Mouse (Mus musculus) CH12.LX (cell line): Measurements from ENCODE around the gene Nccrp1. TPM values are rescaled to one million over a fixed set of nuclear protein-coding genes. Genes with fewer than 3 reads are reported as not detected.

Experiments
- DNase-seq: peaks from one replicate; pipeline ENCODE4 v3.0.0-alpha.2; 2013; ENCODE audit errors: extremely low read depth
- H3K27ac ChIP-seq: 2 replicates; pipeline ENCODE4 v1.5.1; 2012; ENCODE audit warnings: low read depth, mild to moderate bottlenecking, control low read depth, moderate library complexity; ENCODE audit not compliant: insufficient read depth
- H3K27me3 ChIP-seq: replicated peaks from 2 replicates; pipeline ENCODE3; 2012; ENCODE audit warnings: inconsistent platforms
- H3K36me3 ChIP-seq, 2 experiments: replicated peaks in 1 of 2; 2 replicates each; pipeline versions ENCODE3 to v1.6.1; 2012; ENCODE audit warnings: inconsistent platforms in 1 of 2, low read length in 1 of 2, mild to moderate bottlenecking in 1 of 2, mixed read lengths in 1 of 2, moderate library complexity in 1 of 2; ENCODE audit not compliant: control insufficient read depth in 1 of 2, insufficient read depth in 1 of 2
- H3K4me1 ChIP-seq, 2 experiments: 2 replicates each; pipeline ENCODE4 v1.6.1; 2012; ENCODE audit warnings: inconsistent platforms in 1 of 2, moderate library complexity in 1 of 2; ENCODE audit not compliant: insufficient read depth in 2 of 2, control insufficient read depth in 1 of 2
- H3K4me2 ChIP-seq: 2 replicates; pipeline ENCODE4 v1.6.1; 2012; ENCODE audit warnings: low read depth, mild to moderate bottlenecking, control low read depth; ENCODE audit not compliant: poor library complexity, insufficient read depth, severe bottlenecking
- H3K4me3 ChIP-seq, 3 experiments: fragments of 150-350 bp in 1 of 3; sonication (generic) in 1 of 3; replicated peaks in 1 of 3; 2 replicates each; pipeline versions ENCODE3 to v1.5.1; 2011 to 2012; ENCODE audit warnings: low read depth in 2 of 3, low read length in 2 of 3, mild to moderate bottlenecking in 2 of 3, moderate library complexity in 2 of 3, control low read depth in 1 of 3, improper control_type of control experiment in 1 of 3, inconsistent platforms in 1 of 3, mixed read lengths in 1 of 3; ENCODE audit not compliant: poor library complexity in 1 of 3
- H3K79me2 ChIP-seq: replicated peaks from 2 replicates; pipeline ENCODE4 v1.6.1; 2012; ENCODE audit warnings: mild to moderate bottlenecking, moderate library complexity; ENCODE audit not compliant: control insufficient read depth, poor library complexity, insufficient read depth, severe bottlenecking; ENCODE audit errors: extremely low read depth
- H3K9ac ChIP-seq: 2 replicates; pipeline ENCODE4 v1.6.1; 2012; ENCODE audit warnings: low read depth, mild to moderate bottlenecking, control low read depth, moderate library complexity; ENCODE audit not compliant: insufficient read depth
- H3K9me3 ChIP-seq: replicated peaks from 2 replicates; pipeline ENCODE3; 2012; ENCODE audit warnings: low read length, inconsistent platforms, mixed read lengths
- BHLHE40 ChIP-seq: IDR thresholded peaks from 2 replicates; pipeline ENCODE4 v1.6.1; 2011; ENCODE audit warnings: mild to moderate bottlenecking, low read depth, low read length, improper control_type of control experiment
- E2F4 ChIP-seq: IDR thresholded peaks from 2 replicates; pipeline ENCODE4 v1.6.1; 2011; ENCODE audit warnings: low read depth, low read length, improper control_type of control experiment; ENCODE audit not compliant: insufficient replicate concordance
- ELF1 ChIP-seq: IDR thresholded peaks from 2 replicates; pipeline ENCODE4 v1.6.1; 2014; ENCODE audit warnings: low read depth, mild to moderate bottlenecking, inconsistent platforms, low read length, improper control_type of control experiment
- GABPA ChIP-seq: IDR thresholded peaks from 2 replicates; pipeline ENCODE4 v1.6.1; 2012; ENCODE audit warnings: low read depth, low read length, improper control_type of control experiment, inconsistent platforms; ENCODE audit not compliant: insufficient replicate concordance
- JUN ChIP-seq: IDR thresholded peaks from 2 replicates; pipeline ENCODE4 v1.6.1; 2011; ENCODE audit warnings: low read depth, mild to moderate bottlenecking, low read length, improper control_type of control experiment, moderate library complexity; ENCODE audit not compliant: insufficient read depth
- KAT2A ChIP-seq: IDR thresholded peaks from 2 replicates; pipeline ENCODE4 v1.6.1; 2012; ENCODE audit warnings: low read length, improper control_type of control experiment, inconsistent platforms; ENCODE audit not compliant: insufficient replicate concordance
- MEF2A ChIP-seq: IDR thresholded peaks from 2 replicates; pipeline ENCODE4 v1.6.1; 2014; ENCODE audit warnings: low read depth, mild to moderate bottlenecking, inconsistent platforms, low read length, improper control_type of control experiment, borderline replicate concordance
- NELFE ChIP-seq: IDR thresholded peaks from 2 replicates; pipeline ENCODE4 v1.6.1; 2011; ENCODE audit warnings: low read depth, low read length, improper control_type of control experiment
- PAX5 ChIP-seq: IDR thresholded peaks from 2 replicates; pipeline ENCODE4 v1.6.1; 2012; ENCODE audit warnings: low read length, inconsistent platforms, mixed read lengths
- POLR2AphosphoS2 ChIP-seq: IDR thresholded peaks from 2 replicates; pipeline ENCODE4 v1.6.1; 2011; ENCODE audit warnings: low read depth, low read length, improper control_type of control experiment
- RAD21 ChIP-seq: IDR thresholded peaks from 2 replicates; pipeline ENCODE4 v1.6.1; 2011; ENCODE audit warnings: low read depth, mild to moderate bottlenecking, low read length, improper control_type of control experiment, moderate library complexity
- SIN3A ChIP-seq: IDR thresholded peaks from 2 replicates; pipeline ENCODE4 v1.6.1; 2012; ENCODE audit warnings: low read length, improper control_type of control experiment, inconsistent platforms
- SMC3 ChIP-seq: IDR thresholded peaks from 2 replicates; pipeline ENCODE4 v1.6.1; 2011; ENCODE audit warnings: low read depth, low read length, improper control_type of control experiment
- TBP ChIP-seq: conservative IDR thresholded peaks from 2 replicates; pipeline ENCODE4 v1.6.1; 2011; ENCODE audit warnings: low read depth, low read length, improper control_type of control experiment
- TCF12 ChIP-seq: IDR thresholded peaks from 2 replicates; pipeline ENCODE4 v1.6.1; 2014; ENCODE audit warnings: low read depth, mild to moderate bottlenecking, inconsistent platforms, low read length, improper control_type of control experiment
- UBTF ChIP-seq: IDR thresholded peaks from 2 replicates; pipeline ENCODE4 v1.6.1; 2012; ENCODE audit warnings: low read depth, mild to moderate bottlenecking, inconsistent platforms, low read length, improper control_type of control experiment, moderate library complexity
- USF1 ChIP-seq: IDR thresholded peaks from 2 replicates; pipeline ENCODE4 v1.6.1; 2014; ENCODE audit warnings: low read depth, mild to moderate bottlenecking, inconsistent platforms, low read length, improper control_type of control experiment
- USF2 ChIP-seq: conservative IDR thresholded peaks from 2 replicates; pipeline ENCODE4 v1.6.1; 2011; ENCODE audit warnings: low read depth, low read length, improper control_type of control experiment
- ZKSCAN1 ChIP-seq: IDR thresholded peaks from 2 replicates; pipeline ENCODE4 v1.6.1; 2012; ENCODE audit warnings: low read depth, inconsistent platforms, low read length, improper control_type of control experiment, borderline replicate concordance
- ZMIZ1 ChIP-seq: IDR thresholded peaks from 2 replicates; pipeline ENCODE4 v1.6.1; 2012; ENCODE audit warnings: low read depth, mild to moderate bottlenecking, inconsistent platforms, low read length, improper control_type of control experiment
- dilution Hi-C: fragments of 300-500 bp; cut with MboI; formaldehyde crosslinking; loops from 2 replicates; pipeline ENCODE4 v1.14.3; 2020; ENCODE audit warnings: low sequenced_read_pairs; ENCODE audit not compliant: extremely low pct_unique_long_range_greater_than_20kb, extremely low pct_ligation_motif_present
- in situ Hi-C: fragments of 300-500 bp; cut with MboI; formaldehyde crosslinking; loops from 3 replicates; pipeline ENCODE4 v1.14.3; 2019; ENCODE audit warnings: low sequenced_read_pairs, low pct_ligation_motif_present, low pct_unique_long_range_greater_than_20kb, mixed read lengths
- polyA plus RNA-seq: library from polyadenylated mRNA; unstranded; fragments of >175 nt; gene quantifications from 2 replicates; pipeline ENCODE4 v1.2.1, GENCODE M21; 2012; ENCODE audit warnings: low read depth; ENCODE audit not compliant: insufficient read length
- total RNA-seq, 2 experiments: library from RNA; depleted of rRNA; stranded (reverse); fragments of 300-350 nt in 1 of 2; fragments of >200 nt in 1 of 2; gene quantifications; 2 replicates each; pipeline ENCODE4 v1.2.3; 2012 to 2014

Nccrp1 gene
- total and polyA plus RNA-seq, 3 experiments = not detected

DNA sequence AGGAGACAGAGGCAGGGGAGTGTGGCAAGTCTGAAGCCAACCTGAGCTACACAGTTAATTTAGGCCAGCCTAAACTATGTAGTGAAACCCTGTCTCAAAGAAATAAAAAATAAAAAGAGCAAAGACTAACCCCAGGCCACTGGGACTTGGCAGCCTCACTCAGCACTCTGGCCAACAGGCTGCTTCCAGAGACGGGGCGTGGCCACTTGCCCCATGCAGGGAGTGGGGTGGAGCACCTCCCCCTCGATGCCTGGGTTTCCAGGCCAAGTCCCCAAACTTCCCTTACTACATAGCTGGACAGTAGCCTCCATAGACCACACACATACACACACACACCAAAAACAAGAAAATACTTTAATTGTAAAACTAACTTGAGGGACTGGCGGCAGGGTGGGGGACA, 11.4 kb upstream of the Nccrp1 start:
- Histone ChIP-seq H3K36me3 (peaks cover 42 to 61% of the 10 kb centered on the region in 2 experiments), H3K79me2 (no peaks in the 10 kb centered on the region), H3K27ac (no peak overlapping the region), H3K27me3 (no peaks in the 10 kb centered on the region), H3K4me2 (no peak overlapping the region)
- in situ Hi-C loops = loop anchor here (5.0 kb wide), 1 partner anchor 34 kb away; no protein-coding TSS in a partner anchor
- no peak for DNase-seq
- no peak for TF ChIP-seq TBP
- no peak for TF ChIP-seq PAX5
- no peak for TF ChIP-seq UBTF
- no peak for TF ChIP-seq BHLHE40
- TF ChIP-seq SMC3 = no peak
- no peak for TF ChIP-seq USF2
- no peak for TF ChIP-seq MEF2A
- no peak for TF ChIP-seq GABPA
- no peak for TF ChIP-seq ZMIZ1
- TF ChIP-seq ZKSCAN1 = no peak
- TF ChIP-seq POLR2AphosphoS2 = no peak
- no peak for TF ChIP-seq NELFE
- no peak for TF ChIP-seq USF1
- TF ChIP-seq KAT2A = no peak
- TF ChIP-seq E2F4 = no peak
- TF ChIP-seq SIN3A = no peak
- TF ChIP-seq, all 38 proteins: peak for 0
- Histone ChIP-seq H3K9me3 (no peaks in the 10 kb centered on the region), H3K9ac (no peak overlapping the region), H3K4me1 (peaks cover 0 to 26% of the 10 kb centered on the region in 2 experiments; a peak in 2 of 4 replicates), H3K4me3 (no peak overlapping the region)
- dilution Hi-C loops = no loop called here

DNA sequence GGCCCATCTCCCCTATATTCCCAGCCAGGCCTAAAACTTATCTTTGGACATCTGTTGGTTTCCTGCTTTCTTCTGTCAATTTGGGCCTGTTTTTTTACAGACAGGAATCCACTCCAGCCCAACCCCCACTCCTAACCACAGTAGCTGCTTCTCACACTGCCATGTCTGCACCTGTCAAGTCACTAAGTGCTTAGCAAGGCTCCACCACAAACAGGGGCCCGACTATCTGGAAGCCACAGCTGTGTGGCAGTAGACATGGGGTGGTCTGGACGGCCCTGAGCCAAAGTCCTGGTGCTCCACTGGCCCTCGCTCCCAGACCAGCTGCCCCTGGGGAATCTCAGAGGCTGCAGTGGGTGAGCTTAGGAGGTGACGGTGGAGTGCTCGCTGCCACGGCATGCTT, 10.7 kb upstream of the Nccrp1 start:
- dilution Hi-C loops = no loop called here
- DNase-seq = peak; percentile 22
- no peaks in the 10 kb centered on the region for H3K79me2 ChIP-seq
- H3K4me1 ChIP-seq = peaks cover 0 to 26% of the 10 kb centered on the region in 2 experiments; a peak in 2 of 4 replicates
- TF ChIP-seq JUN = no peak
- no peak for TF ChIP-seq RAD21
- no peak for TF ChIP-seq ELF1
- TF ChIP-seq GABPA = no peak
- TF ChIP-seq UBTF = no peak
- no peak for TF ChIP-seq NELFE
- no peak for TF ChIP-seq TBP
- TF ChIP-seq TCF12 = 0 out of 2 replicates have a peak, but pooled peaks have one; percentile 17
- H3K9me3 ChIP-seq = peaks cover 4% of the 10 kb centered on the region
- in situ Hi-C loops = loop anchor here (5.0 kb wide), 1 partner anchor 35 kb away; no protein-coding TSS in a partner anchor
- no peak overlapping the region for H3K9ac ChIP-seq
- H3K27me3 ChIP-seq = no peaks in the 10 kb centered on the region
- H3K36me3 ChIP-seq = peaks cover 35 to 53% of the 10 kb centered on the region in 2 experiments
- H3K4me2 ChIP-seq = no peak overlapping the region
- no peak overlapping the region for H3K27ac ChIP-seq
- no peak overlapping the region for H3K4me3 ChIP-seq
